Mouse (Mus musculus): ENCODE data around the gene Gpat3.

The Gpat3 gene

GRCm38 (mm10) chr5:100860417-100861053, 15.0 kb downstream of the Gpat3 start:
- no peak for DNase-seq (ENCODE audit: low spot score in 2 of 2)

- DNase-seq (ENCODE audit: low spot score in 2 of 2): no peak
These were observed 15.6 kb downstream of the Gpat3 start for GRCm38 (mm10) chr5:100861140-100861539.

GRCm38 (mm10) chr5:100861811-100862210, 16.3 kb downstream of the Gpat3 start:
- DNase-seq (ENCODE audit: low spot score in 2 of 2): no peak

GRCm38 (mm10) chr5:100863091-100863490, 17.6 kb downstream of the Gpat3 start:
- DNase-seq (ENCODE audit: low spot score in 2 of 2): no peak

GRCm38 (mm10) chr5:100864438-100864837, 18.9 kb downstream of the Gpat3 start:
- DNase-seq (ENCODE audit: low spot score in 2 of 2): no peak

GRCm38 (mm10) chr5:100866183-100866582, 20.7 kb downstream of the Gpat3 start:
- peak; percentile 46 to 49 for DNase-seq (ENCODE audit: low spot score in 2 of 2)

- DNase-seq (ENCODE audit: low spot score in 2 of 2): no peak
These were observed 23.8 kb downstream of the Gpat3 start for GRCm38 (mm10) chr5:100869197-100869895.

GRCm38 (mm10) chr5:100871987-100872386, 26.5 kb downstream of the Gpat3 start:
- no peak for DNase-seq (ENCODE audit: low spot score in 2 of 2)

- DNase-seq (ENCODE audit: low spot score in 2 of 2): no peak
These were observed 29.2 kb downstream of the Gpat3 start for GRCm38 (mm10) chr5:100874721-100875120.

GRCm38 (mm10) chr5:100875180-100875579, 29.7 kb downstream of the Gpat3 start:
- no peak for DNase-seq (ENCODE audit: low spot score in 2 of 2)

- no peak for DNase-seq (ENCODE audit: low spot score in 2 of 2)
These were observed 31.5 kb downstream of the Gpat3 start for GRCm38 (mm10) chr5:100877021-100877420.

- no peak for DNase-seq (ENCODE audit: low spot score in 2 of 2)
These were observed 39.7 kb downstream of the Gpat3 start for GRCm38 (mm10) chr5:100885216-100885615.

GRCm38 (mm10) chr5:100886331-100886988, 40.9 kb downstream of the Gpat3 start:
- DNase-seq (ENCODE audit: low spot score in 2 of 2): no peak

GRCm38 (mm10) chr5:100896199-100896598, 50.7 kb downstream of the Gpat3 start:
- no peak for DNase-seq (ENCODE audit: low spot score in 2 of 2)

GRCm38 (mm10) chr5:100899745-100900489, 54.4 kb downstream of the Gpat3 start:
- DNase-seq (ENCODE audit: low spot score in 2 of 2): no peak

- no peak for DNase-seq (ENCODE audit: low spot score in 2 of 2)
These were observed 55.5 kb downstream of the Gpat3 start for GRCm38 (mm10) chr5:100901046-100901445.

GRCm38 (mm10) chr5:100908478-100908877, 63.0 kb downstream of the Gpat3 start:
- no peak for DNase-seq (ENCODE audit: low spot score in 2 of 2)

GRCm38 (mm10) chr5:100908901-100909300, 63.4 kb downstream of the Gpat3 start:
- no peak for DNase-seq (ENCODE audit: low spot score in 2 of 2)

GRCm38 (mm10) chr5:100909691-100910090, 64.2 kb downstream of the Gpat3 start:
- DNase-seq (ENCODE audit: low spot score in 2 of 2): peak in 1 of 2 experiments; percentile 38

- DNase-seq (ENCODE audit: low spot score in 2 of 2): no peak
These were observed 66.1 kb downstream of the Gpat3 start for GRCm38 (mm10) chr5:100911502-100912097.

- DNase-seq (ENCODE audit: low spot score in 2 of 2): no peak
These were observed 66.9 kb downstream of the Gpat3 start for GRCm38 (mm10) chr5:100912366-100912765.

- DNase-seq (ENCODE audit: low spot score in 2 of 2): no peak
These were observed 67.8 kb downstream of the Gpat3 start for GRCm38 (mm10) chr5:100913274-100913673.
